In genomic region chr2:27678331-27678730, GRCm38 (mm10) we compare ENCODE assay signal across 9 mouse cellular contexts. TPM values are rescaled to one million over a fixed set of nuclear protein-coding genes. Genes with fewer than 3 reads are reported as not detected.
A peak's percentile ranks its signal among the peaks of the same experiment; 100 is the strongest.
DNase-seq lines count a peak whose midpoint lies in the region; ATAC-seq and TF ChIP-seq lines count a peak whose summit lies in the region.
"Had no signal": no experiment of that assay in that cellular context is flagged by ENCODE, and none has a peak within 500 bp of the region (broad histone marks: within the 10 kb centered on the region; RNA-seq: fewer than 3 reads in every experiment).

No protein-coding gene starts in this region.

- peaks cover 43% of the 10 kb centered on the region for H3K4me1 ChIP-seq in kidney, postnatal 0 days (replicated peaks; ENCODE audit: insufficient read depth, low read length)
- H3K4me1 ChIP-seq in embryonic facial prominence, embryonic 13.5 days, result peaks cover 73% of the 10 kb centered on the region
- peaks cover 74% of the 10 kb centered on the region for H3K4me1 ChIP-seq in intestine, embryonic 15.5 days (replicated peaks)

- no peak for TF ChIP-seq POLR2A in myocyte (IDR thresholded peaks at IDR 0.05; ENCODE audit: insufficient read length, low read depth)

- peak overlapping the region; percentile 97 for H3K9ac ChIP-seq in kidney, postnatal 0 days (ENCODE audit: low read depth, low read length)
- H3K9ac ChIP-seq in embryonic facial prominence, embryonic 13.5 days, result peak overlapping the region; percentile 97
- peak overlapping the region; percentile 91 for H3K9ac ChIP-seq in intestine, embryonic 15.5 days

- DNase-seq in kidney, postnatal 0 days (ENCODE audit: low spot score), result no peak
- no peak for DNase-seq in kidney, adult 8-10 months
- no peak for DNase-seq in thymus, postnatal 36 days
- DNase-seq in gastrocnemius, postnatal 4 days (ENCODE audit: low spot score in 2 of 2), result no peak

- no peak overlapping the region; the same call in 1 of the 2 replicates for H3K27ac ChIP-seq in kidney, postnatal 0 days
- H3K27ac ChIP-seq in embryonic facial prominence, embryonic 13.5 days, result peak overlapping the region; percentile 99
- peak overlapping the region; percentile 96 for H3K27ac ChIP-seq in intestine, embryonic 15.5 days

- no peaks in the 10 kb centered on the region for H3K36me3 ChIP-seq in kidney, postnatal 0 days (ENCODE audit: insufficient read depth, low read length)
- H3K36me3 ChIP-seq in embryonic facial prominence, embryonic 13.5 days, result no peaks in the 10 kb centered on the region
- H3K36me3 ChIP-seq in intestine, embryonic 15.5 days, result no peaks in the 10 kb centered on the region
- H3K36me3 ChIP-seq in myocyte (ENCODE audit: control insufficient read depth, insufficient read depth), result no peaks in the 10 kb centered on the region

- no peak for TF ChIP-seq CTCF in kidney, postnatal 0 days (IDR thresholded peaks at IDR 0.05; ENCODE audit: low read depth)

- H3K4me2 ChIP-seq in kidney, postnatal 0 days (ENCODE audit: low read length), result peak overlapping the region; percentile 97
- H3K4me2 ChIP-seq in embryonic facial prominence, embryonic 13.5 days, result peak overlapping the region; percentile 93
- H3K4me2 ChIP-seq in intestine, embryonic 15.5 days (replicated peaks), result peak overlapping the region; percentile 77
- H3K4me2 ChIP-seq in myocyte (ENCODE audit: low read depth), result peak overlapping the region; percentile 99

- H3K79me2 ChIP-seq in myocyte (ENCODE audit: control insufficient read depth, insufficient read depth), result peaks cover 41% of the 10 kb centered on the region

- ATAC-seq in kidney, postnatal 0 days (replicated peaks; ENCODE audit: low FRiP score, low read depth), result no peak
- no peak for ATAC-seq in embryonic facial prominence, embryonic 13.5 days (ENCODE audit: insufficient number of reproducible peaks, insufficient read depth, low FRiP score, low TSS enrichment, low read depth)
- ATAC-seq in intestine, embryonic 15.5 days, result no peak
- ATAC-seq in CD4-positive, CD25-positive, alpha-beta regulatory T cell, adult 4 months, result no peak

- H3K4me3 ChIP-seq in kidney, postnatal 0 days (replicated peaks; ENCODE audit: low read depth, low read length), result peak overlapping the region; percentile 93
- H3K4me3 ChIP-seq in embryonic facial prominence, embryonic 13.5 days, result peak overlapping the region; percentile 88
- peak overlapping the region; percentile 86 for H3K4me3 ChIP-seq in intestine, embryonic 15.5 days (replicated peaks)
- peak overlapping the region; percentile 49 for H3K4me3 ChIP-seq in myocyte

- no peaks in the 10 kb centered on the region for H3K9me3 ChIP-seq in kidney, postnatal 0 days (replicated peaks; ENCODE audit: low read length)
- H3K9me3 ChIP-seq in embryonic facial prominence, embryonic 13.5 days, result no peaks in the 10 kb centered on the region
- no peaks in the 10 kb centered on the region for H3K9me3 ChIP-seq in intestine, embryonic 15.5 days

- no peaks in the 10 kb centered on the region for H3K27me3 ChIP-seq in kidney, postnatal 0 days (ENCODE audit: insufficient read depth, low read length)
- no peaks in the 10 kb centered on the region for H3K27me3 ChIP-seq in embryonic facial prominence, embryonic 13.5 days
- H3K27me3 ChIP-seq in intestine, embryonic 15.5 days (replicated peaks), result no peaks in the 10 kb centered on the region
- H3K27me3 ChIP-seq in myocyte (ENCODE audit: control insufficient read depth, insufficient read depth, insufficient read length), result no peaks in the 10 kb centered on the region
- H3K27me3 ChIP-seq: Patski had no signal

- 29% methylated on average over 4 of the region's 4 CpGs for WGBS in kidney, postnatal 0 days
- 15% methylated on average over 4 of the region's 4 CpGs for WGBS in embryonic facial prominence, embryonic 13.5 days
- WGBS in intestine, embryonic 15.5 days, result 31% methylated on average over 4 of the region's 4 CpGs

- H3ac ChIP-seq in myocyte (ENCODE audit: control insufficient read depth, insufficient read length), result peak overlapping the region; percentile 88

TF ChIP-seq in myocyte, 11 proteins besides CTCF, POLR2A, EP300 and RAD21:
- TF ChIP-seq CEBPB (IDR thresholded peaks at IDR 0.05; ENCODE audit: insufficient read depth, poor library complexity, severe bottlenecking), result no peak
- TF ChIP-seq MAX (IDR thresholded peaks at IDR 0.05; ENCODE audit: low read depth), result no peak
- TF ChIP-seq MYOD1 (IDR thresholded peaks at IDR 0.05; ENCODE audit: control insufficient read depth in 1 of 3, insufficient read length in 2 of 3, low read depth in 2 of 3), result no peak
- TF ChIP-seq SRF (IDR thresholded peaks at IDR 0.05; ENCODE audit: control insufficient read depth, insufficient read length, low read depth), result no peak
- TF ChIP-seq MYOG (IDR thresholded peaks at IDR 0.05; ENCODE audit: control insufficient read depth in 1 of 3, insufficient read depth in 1 of 3, insufficient read length in 2 of 3, low read depth in 2 of 3), result no peak
- TF ChIP-seq TCF3 (IDR thresholded peaks at IDR 0.05; ENCODE audit: insufficient read length, low read depth), result no peak

RNA-seq across cellular contexts. Expression of gene Rxra, which starts 2.1 kb away (rescaled TPM):
- 9.4 and 9.6 TPM in 2 replicates for polyA plus RNA-seq in kidney, postnatal 0 days (2015; fragmentation: Nextera tagmentation; extraction: Ambion mirVana)
- 16.7 and 18.7 TPM in 2 replicates for polyA plus RNA-seq in embryonic facial prominence, embryonic 13.5 days (2015; fragmentation: Nextera tagmentation; extraction: Ambion mirVana)
- 11.7 and 12.5 TPM in 2 replicates for polyA plus RNA-seq in intestine, embryonic 15.5 days (2015; fragmentation: Nextera tagmentation; extraction: Ambion mirVana)
- polyA plus RNA-seq in myocyte (2012; fragmentation: generic; extraction: Trizol), result 22.0 TPM
- 1 to 10 TPM; 3.3 to 7.8 TPM for polyA plus RNA-seq in CD4-positive, CD25-positive, alpha-beta regulatory T cell, adult 4 months (2017; shearing (Covaris generic))
- total RNA-seq in gastrocnemius, postnatal 4 days (2021), result 10 to 100 TPM; 59.0 to 60.2 TPM
